Mouse (Mus musculus) heart, postnatal 36 days (tissue): ENCODE data around the gene Tbc1d32. TPM values are rescaled to one million over a fixed set of nuclear protein-coding genes. Genes with fewer than 3 reads are reported as not detected.

Experiments
- total RNA-seq, 2 experiments: library from RNA; stranded (reverse); gene quantifications; 2 replicates each; pipeline ENCODE4 v1.2.3; 2021

Gene Tbc1d32
- total RNA-seq, 2 experiments from 2014 or later, result 3.4 to 3.7 TPM

Other genes with a start within 250 kb of the Tbc1d32 start
- 1 to 10 TPM; 2.8 to 3.2 TPM for gene Msl3l2, start 121.8 kb downstream of the Tbc1d32 start, total RNA-seq
- 100 to 1,000 TPM; 368 to 382 TPM for gene Gja1, start 148.6 kb upstream of the Tbc1d32 start, total RNA-seq